11 mouse cellular contexts compared by ENCODE assay signal in the genomic region with DNA sequence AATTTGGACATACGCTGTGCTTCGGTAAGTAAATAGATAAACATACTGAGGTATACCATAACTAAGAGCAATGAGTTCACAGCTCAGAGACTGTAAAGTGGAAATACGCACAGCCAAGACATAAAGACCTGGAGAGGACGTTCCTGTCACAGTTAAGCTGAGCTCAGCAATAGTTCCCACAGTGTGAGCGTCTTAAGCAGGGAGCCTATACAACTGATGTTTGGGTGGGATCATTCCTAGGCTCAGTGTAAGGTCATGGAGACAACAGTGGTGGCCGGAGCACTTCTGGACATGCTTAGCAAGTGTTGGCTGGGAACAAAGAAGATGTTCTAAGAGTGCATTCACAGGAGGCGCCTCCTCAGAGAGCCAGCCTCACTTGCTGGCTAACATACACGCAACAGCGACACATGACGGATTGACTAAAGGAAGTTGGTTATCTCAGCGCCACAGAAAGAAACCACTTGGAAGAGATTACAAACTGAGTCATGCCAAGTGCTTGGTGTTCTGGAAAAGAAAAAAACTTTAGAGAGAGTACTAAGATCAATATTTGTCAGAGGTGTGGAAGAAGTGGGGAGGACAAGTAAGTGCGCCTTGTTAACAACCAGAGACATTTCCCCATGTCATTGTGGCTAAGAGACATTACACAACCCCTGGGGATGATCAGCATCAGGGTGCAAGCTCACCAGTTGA. TPM values are rescaled to one million over a fixed set of nuclear protein-coding genes. Genes with fewer than 3 reads are reported as not detected.
DNase-seq lines count a peak whose midpoint lies in the region; ATAC-seq and TF ChIP-seq lines count a peak whose summit lies in the region.
"Had no signal": no experiment of that assay in that cellular context is flagged by ENCODE, and none has a peak within 500 bp of the region (broad histone marks: within the 10 kb centered on the region; RNA-seq: fewer than 3 reads in every experiment).

No protein-coding gene starts in this region.

- no peak overlapping the region for H3K27ac ChIP-seq in heart, embryonic 15.5 days
- H3K27ac ChIP-seq in bone marrow, adult 2 months (ENCODE audit: control insufficient read depth, insufficient read depth, low read depth, low read length, poor library complexity): peak overlapping the region; percentile 90
- peak overlapping the region; percentile 30; the same call in 1 of the 2 replicates for H3K27ac ChIP-seq in intestine, embryonic 16.5 days (ENCODE audit: low read length)
- H3K27ac ChIP-seq in kidney, adult 2 months (ENCODE audit: insufficient read depth, low read depth, low read length): no peak overlapping the region
- H3K27ac ChIP-seq: hindbrain, embryonic 12.5 days had no signal

- H3K36me3 ChIP-seq in heart, embryonic 15.5 days: peaks cover 2% of the 10 kb centered on the region
- H3K36me3 ChIP-seq in intestine, embryonic 16.5 days (ENCODE audit: control insufficient read depth, insufficient read depth, low read length): no peaks in the 10 kb centered on the region
- H3K36me3 ChIP-seq in kidney, adult 2 months (ENCODE audit: control insufficient read depth, insufficient read depth, low read length): peaks cover 4% of the 10 kb centered on the region; the same call in 1 of the 2 replicates
- H3K36me3 ChIP-seq: hindbrain, embryonic 12.5 days had no signal

- peak overlapping the region; percentile 12 for H3K4me2 ChIP-seq in heart, embryonic 15.5 days
- no peak overlapping the region for H3K4me2 ChIP-seq in intestine, embryonic 16.5 days (ENCODE audit: low read depth, low read length)
- H3K4me2 ChIP-seq: hindbrain, embryonic 12.5 days had no signal

- intact Hi-C loops in heart, postnatal 25 days (cut with DNase I): no loop called here
- intact Hi-C loops in gastrocnemius, postnatal 36 days (cut with DNase I): no loop called here

- 56% methylated on average over 12 of the region's 12 CpGs for WGBS in heart, embryonic 15.5 days
- 38% methylated on average over 12 of the region's 12 CpGs for WGBS in bone marrow, adult 2 months
- WGBS in intestine, embryonic 16.5 days: 68% methylated on average over 12 of the region's 12 CpGs
- 79% methylated on average over 12 of the region's 12 CpGs for WGBS in kidney, adult 2 months

- no peaks in the 10 kb centered on the region for H3K9me3 ChIP-seq in heart, embryonic 15.5 days (replicated peaks)
- H3K9me3 ChIP-seq in intestine, embryonic 16.5 days (ENCODE audit: control insufficient read depth, low read length): no peaks in the 10 kb centered on the region
- H3K9me3 ChIP-seq: hindbrain, embryonic 12.5 days had no signal

- H3K27me3 ChIP-seq in heart, embryonic 15.5 days: no peaks in the 10 kb centered on the region
- no peaks in the 10 kb centered on the region for H3K27me3 ChIP-seq in intestine, embryonic 16.5 days (replicated peaks; ENCODE audit: control insufficient read depth, insufficient read depth, low read length)
- H3K27me3 ChIP-seq in kidney, adult 2 months (replicated peaks; ENCODE audit: control insufficient read depth, insufficient read depth, low read length): no peaks in the 10 kb centered on the region
- H3K27me3 ChIP-seq: hindbrain, embryonic 12.5 days had no signal

- H3K9ac ChIP-seq in heart, embryonic 15.5 days: no peak overlapping the region
- H3K9ac ChIP-seq in intestine, embryonic 16.5 days (ENCODE audit: low read depth, low read length): no peak overlapping the region
- H3K9ac ChIP-seq: hindbrain, embryonic 12.5 days had no signal

- no peak for DNase-seq in heart, postnatal 25 days (ENCODE audit: low spot score)
- DNase-seq in gastrocnemius, postnatal 36 days: no peak
- DNase-seq in kidney, adult 2 months: no peak
- no peak for DNase-seq in thymus, postnatal 36 days
- DNase-seq: adrenal gland, postnatal 36 days; cerebellum, postnatal 10 days had no signal

- TF ChIP-seq POLR2A in bone marrow, adult 2 months (IDR thresholded peaks at IDR 0.05; ENCODE audit: borderline replicate concordance, control insufficient read depth, low read depth, low read length): no peak
- no peak for TF ChIP-seq POLR2A in kidney, adult 2 months (IDR thresholded peaks at IDR 0.05; ENCODE audit: low read depth, low read length)

- ATAC-seq in heart, embryonic 15.5 days (replicated peaks; ENCODE audit: insufficient number of reproducible peaks, insufficient read depth, low FRiP score, low read depth): no peak
- ATAC-seq in intestine, embryonic 16.5 days: peak; percentile 73
- peak; percentile 73 for ATAC-seq in megakaryocyte progenitor cell, adult 5-6 weeks (replicated peaks; ENCODE audit: poor library complexity)

- no peak overlapping the region for H3K4me3 ChIP-seq in heart, embryonic 15.5 days
- peak overlapping the region; percentile 8 for H3K4me3 ChIP-seq in bone marrow, adult 2 months (replicated peaks; ENCODE audit: control insufficient read depth, low read depth, low read length)
- H3K4me3 ChIP-seq in intestine, embryonic 16.5 days (ENCODE audit: low read length): no peak overlapping the region
- H3K4me3 ChIP-seq in kidney, adult 2 months (ENCODE audit: insufficient read depth, low read depth, low read length): no peak overlapping the region
- H3K4me3 ChIP-seq: hindbrain, embryonic 12.5 days had no signal

- TF ChIP-seq CTCF in bone marrow, adult 2 months (IDR thresholded peaks at IDR 0.05; ENCODE audit: control insufficient read depth, insufficient read depth, low read length): no peak
- TF ChIP-seq CTCF in kidney, adult 2 months (conservative IDR thresholded peaks at IDR 0.05; ENCODE audit: insufficient read depth, insufficient read length, low read depth, low read length): no peak

- H3K4me1 ChIP-seq in heart, embryonic 15.5 days (replicated peaks): peaks cover 34% of the 10 kb centered on the region
- H3K4me1 ChIP-seq in bone marrow, adult 2 months (ENCODE audit: control insufficient read depth, insufficient read depth, low read length): peaks cover 18% of the 10 kb centered on the region
- H3K4me1 ChIP-seq in intestine, embryonic 16.5 days (ENCODE audit: control insufficient read depth, insufficient read depth, low read length): peaks cover 11% of the 10 kb centered on the region; the same call in 1 of the 2 replicates
- 0 out of 2 replicates have a peak, but pooled peaks cover 3% of the 10 kb centered on the region for H3K4me1 ChIP-seq in kidney, adult 2 months (ENCODE audit: control insufficient read depth, insufficient read depth, low read length)

RNA-seq across cellular contexts. Expression of a gene that starts 37.9 kb away (rescaled TPM):
- polyA plus RNA-seq in heart, embryonic 15.5 days (2015; fragmentation: Nextera tagmentation; extraction: Ambion mirVana): 5.7 and 6.2 TPM in 2 replicates
- total RNA-seq in heart, postnatal 25 days (2021): 10 to 100 TPM; 13.5 to 15.6 TPM
- polyA plus RNA-seq in bone marrow, adult 2 months (2011; ENCODE audit: insufficient read depth, insufficient read length, low replicate concordance, missing spikeins): 26.3 and 26.6 TPM in 2 replicates
- 3.5 and 3.8 TPM in 2 replicates for polyA plus RNA-seq in intestine, embryonic 16.5 days (2015; fragmentation: Nextera tagmentation; extraction: Ambion mirVana)
- 19.3 and 21.9 TPM in 2 replicates for total RNA-seq in megakaryocyte progenitor cell, adult 5-6 weeks (2015)
- 25.9 and 26.1 TPM in 2 replicates for total RNA-seq in megakaryocyte progenitor cell, adult 5-6 weeks (2017)
- under 1 TPM; 0.39 to 0.48 TPM for total RNA-seq in gastrocnemius, postnatal 36 days (2021)
- polyA plus RNA-seq in kidney, adult 2 months (2012; rRNA removed): 158 and 176 TPM in 2 replicates

RNA-seq across cellular contexts. Expression of a gene that starts 59.1 kb away (rescaled TPM):
- polyA plus RNA-seq in heart, embryonic 15.5 days (2015; fragmentation: Nextera tagmentation; extraction: Ambion mirVana): 70.5 and 78.0 TPM in 2 replicates
- total RNA-seq in heart, postnatal 25 days (2021): 10 to 100 TPM; 62.4 to 64.7 TPM
- polyA plus RNA-seq in bone marrow, adult 2 months (2011; ENCODE audit: insufficient read depth, insufficient read length, low replicate concordance, missing spikeins): 13.4 and 14.9 TPM in 2 replicates
- 118 and 135 TPM in 2 replicates for polyA plus RNA-seq in intestine, embryonic 16.5 days (2015; fragmentation: Nextera tagmentation; extraction: Ambion mirVana)
- total RNA-seq in megakaryocyte progenitor cell, adult 5-6 weeks (2015): 74.3 and 75.3 TPM in 2 replicates
- 26.6 and 26.9 TPM in 2 replicates for total RNA-seq in megakaryocyte progenitor cell, adult 5-6 weeks (2017)
- 10 to 100 TPM; 60.5 to 64.7 TPM for total RNA-seq in gastrocnemius, postnatal 36 days (2021)
- 88.3 and 98.3 TPM in 2 replicates for polyA plus RNA-seq in kidney, adult 2 months (2012; rRNA removed)

Comparison
In these comparisons a context has a peak if more than half of its experiments do, and no peak if none do; other contexts are left out.
1. H3K27ac ChIP-seq: peak in bone marrow, adult 2 months (single experiment) and intestine, embryonic 16.5 days (single experiment); none in heart, embryonic 15.5 days (single experiment) and kidney, adult 2 months (single experiment).